Mouse (Mus musculus) stomach, embryonic 14.5 days (tissue): ENCODE results near the gene Myh14. TPM values are rescaled to one million over a fixed set of nuclear protein-coding genes. Genes with fewer than 3 reads are reported as not detected.
"Not testable (repeated sequence)": the region's sequence is repeated elsewhere in the genome, so short reads cannot be mapped to it uniquely, and the experiment has no call there.

Source experiments
- ATAC-seq: fragments of 200-750 bp; cut with Nextera tagmentation; 2 replicates; pipeline ENCODE4 v1.8.0; 2017; ENCODE audit warnings: low read depth, moderate TSS enrichment; ENCODE audit not compliant: insufficient number of reproducible peaks, insufficient read depth, low FRiP score
- H3K27ac ChIP-seq: fragments of 300-500 bp; sonication (generic); 2 replicates; pipeline ENCODE4 v1.5.1; 2014; ENCODE audit warnings: mild to moderate bottlenecking, low read length, moderate library complexity, mixed read lengths
- H3K27me3 ChIP-seq: fragments of 300-500 bp; sonication (generic); 2 replicates; pipeline ENCODE4 v1.6.1; 2014; ENCODE audit warnings: low read length, control low read depth, mixed read lengths; ENCODE audit not compliant: control insufficient read depth, insufficient read depth
- H3K36me3 ChIP-seq: fragments of 300-500 bp; sonication (generic); 2 replicates; pipeline ENCODE4 v1.6.1; 2014; ENCODE audit warnings: mild to moderate bottlenecking, control low read depth, low read length, moderate library complexity, mixed read lengths; ENCODE audit not compliant: control insufficient read depth, insufficient read depth
- H3K4me1 ChIP-seq: fragments of 300-500 bp; sonication (generic); 2 replicates; pipeline ENCODE4 v1.6.1; 2014; ENCODE audit warnings: low read length, control low read depth, mixed read lengths; ENCODE audit not compliant: control insufficient read depth, insufficient read depth
- H3K4me2 ChIP-seq: fragments of 300-500 bp; sonication (generic); replicated peaks from 2 replicates; pipeline ENCODE4 v1.6.1; 2014; ENCODE audit warnings: low read depth, low read length, control low read depth
- H3K4me3 ChIP-seq: fragments of 300-500 bp; sonication (generic); 2 replicates; pipeline ENCODE4 v1.5.1; 2014; ENCODE audit warnings: low read depth, low read length, control low read depth
- H3K9ac ChIP-seq: fragments of 300-500 bp; sonication (generic); replicated peaks from 2 replicates; pipeline ENCODE4 v1.6.1; 2014; ENCODE audit warnings: low read depth, mild to moderate bottlenecking, control low read depth, low read length, moderate library complexity, mixed read lengths
- H3K9me3 ChIP-seq: fragments of 300-500 bp; sonication (generic); 2 replicates; pipeline ENCODE4 v1.6.1; 2016; ENCODE audit warnings: low read depth, low read length, control low read depth; ENCODE audit not compliant: control insufficient read depth
- WGBS: fragments of 180-500 bp; shearing (Covaris S2); extraction: QIAGEN DNeasy Blood & Tissue Kit; methylation state at CpG from one replicate; pipeline ENCODE4 v1.1.7; 2014; 5-methylcytosine and 5-hydroxymethylcytosine counted together
- polyA plus RNA-seq: library from polyadenylated mRNA; unstranded; fragments of >200 nt; fragmentation: Nextera tagmentation; extraction: Ambion mirVana; gene quantifications from 2 replicates; pipeline ENCODE4 v1.2.1, GENCODE M21; 2014

Gene Myh14
- 14.0 and 15.8 TPM in 2 replicates for polyA plus RNA-seq

GRCm38 (mm10) chr7:44670803-44671202 is at the start of gene Myh14:
Myh14 (minus strand) TSS chr7:44670843.
- ATAC-seq: peak; percentile 94
- Histone ChIP-seq H3K27me3 (no peaks in the 10 kb centered on the region), H3K4me3 (0 out of 2 replicates have a peak within 1 kb of the TSS, but pooled peaks have one; percentile 5), H3K4me2 (peak within 1 kb of the TSS; percentile 19), H3K36me3 (no peaks in the 10 kb centered on the region), H3K9me3 (no peaks in the 10 kb centered on the region), H3K9ac (no peak within 1 kb of the TSS), H3K27ac (peak within 1 kb of the TSS; percentile 12; the same call in 1 of the 2 replicates), H3K4me1 (no peaks in the 10 kb centered on the region; the same call in 1 of the 2 replicates)
- 2% methylated on average over 23 of the region's 23 CpGs for WGBS

DNA sequence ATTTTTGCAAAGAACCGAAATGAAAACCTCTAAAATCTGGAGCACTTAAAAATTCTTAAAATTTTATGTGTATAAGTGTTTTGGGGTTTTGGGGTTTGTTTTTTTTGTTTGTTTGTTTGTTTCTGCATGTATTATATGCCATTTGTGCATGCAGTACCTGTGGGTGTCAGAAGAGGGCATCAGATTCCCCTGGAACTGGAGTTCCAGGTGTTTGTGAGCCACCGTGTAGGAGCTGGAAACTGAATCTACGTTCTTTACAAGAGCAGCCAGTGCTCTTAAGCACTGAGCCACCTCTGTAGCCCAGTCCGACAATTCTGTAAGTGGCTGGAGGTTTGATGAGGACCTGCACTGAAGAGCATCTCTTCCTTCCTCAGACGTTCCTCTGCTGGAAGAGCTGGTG is 39.2 kb upstream of the Myh14 start:
- 84% methylated on average over 5 of the region's 5 CpGs for WGBS

GRCm38 (mm10) chr7:44708574-44708973 is 37.9 kb upstream of the Myh14 start, which contains the start of gene Izumo2:
Izumo2 (plus strand) TSS chr7:44708742.
- Histone ChIP-seq H3K4me3 (no peak within 1 kb of the TSS), H3K4me1 (no peaks in the 10 kb centered on the region), H3K9me3 (no peaks in the 10 kb centered on the region), H3K4me2 (no peak within 1 kb of the TSS), H3K36me3 (no peaks in the 10 kb centered on the region), H3K27me3 (no peaks in the 10 kb centered on the region), H3K27ac (no peak within 1 kb of the TSS), H3K9ac (no peak within 1 kb of the TSS)
- 68% methylated on average over 14 of the region's 14 CpGs for WGBS
- ATAC-seq: no peak

More for the DNA sequence above, 39.2 kb upstream of the Myh14 start:
- H3K9ac ChIP-seq: no peak overlapping the region
- no peaks in the 10 kb centered on the region for H3K27me3 ChIP-seq
- ATAC-seq: no peak
- no peaks in the 10 kb centered on the region for H3K4me1 ChIP-seq
- H3K36me3 ChIP-seq: no peaks in the 10 kb centered on the region
- H3K9me3 ChIP-seq: no peaks in the 10 kb centered on the region
- H3K4me2 ChIP-seq: no peak overlapping the region
- H3K4me3 ChIP-seq: no peak overlapping the region
- H3K27ac ChIP-seq: no peak overlapping the region

DNA sequence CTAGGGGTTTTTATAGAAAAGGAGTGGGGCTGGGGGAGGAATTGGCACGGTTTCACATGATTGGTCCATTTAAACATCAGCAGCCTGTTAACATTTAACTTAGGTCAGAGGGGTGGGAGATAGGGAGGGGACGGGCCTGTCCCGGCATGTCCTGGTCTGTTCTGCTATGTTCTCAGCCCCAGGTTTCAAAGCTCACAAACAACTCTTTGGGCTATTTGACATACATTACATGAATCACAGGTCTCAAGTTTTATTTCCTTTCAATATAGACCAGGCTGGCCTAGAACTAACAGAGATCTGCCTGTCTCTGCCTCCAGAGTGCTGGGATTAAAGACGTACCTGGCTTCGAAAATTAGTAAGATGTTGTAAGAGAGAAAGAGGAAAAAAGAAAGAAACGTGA is 37.5 kb upstream of the Myh14 start:
- not testable (repeated sequence) for ATAC-seq, H3K9ac ChIP-seq
- WGBS: 87% methylated on average over 5 of the region's 6 CpGs

GRCm38 (mm10) chr7:44707169-44707675 is 36.6 kb upstream of the Myh14 start:
- Histone ChIP-seq H3K27me3 (no peaks in the 10 kb centered on the region), H3K4me1 (no peaks in the 10 kb centered on the region), H3K4me3 (no peak overlapping the region), H3K9ac (no peak overlapping the region), H3K27ac (no peak overlapping the region), H3K9me3 (no peaks in the 10 kb centered on the region), H3K4me2 (no peak overlapping the region), H3K36me3 (no peaks in the 10 kb centered on the region)
- no peak for ATAC-seq
- WGBS: 89% methylated on average over 5 of the region's 5 CpGs

More for the DNA sequence above, 37.5 kb upstream of the Myh14 start:
- not testable (repeated sequence) for H3K4me3 ChIP-seq, H3K4me1 ChIP-seq, H3K9me3 ChIP-seq, H3K27me3 ChIP-seq, H3K4me2 ChIP-seq, H3K36me3 ChIP-seq, H3K27ac ChIP-seq

- H3K4me2 ChIP-seq: no peak overlapping the region
- no peak for ATAC-seq
- no peaks in the 10 kb centered on the region for H3K9me3 ChIP-seq
- no peaks in the 10 kb centered on the region for H3K36me3 ChIP-seq
- H3K4me1 ChIP-seq: no peaks in the 10 kb centered on the region
- no peak overlapping the region for H3K9ac ChIP-seq
- no peak overlapping the region for H3K4me3 ChIP-seq
- H3K27me3 ChIP-seq: no peaks in the 10 kb centered on the region
- no peak overlapping the region for H3K27ac ChIP-seq
Measured at GRCm38 (mm10) chr7:44706322-44706721, 35.7 kb upstream of the Myh14 start.

- H3K4me1 ChIP-seq: no peaks in the 10 kb centered on the region
- H3K9me3 ChIP-seq: no peaks in the 10 kb centered on the region
- ATAC-seq: no peak
- H3K27ac ChIP-seq: no peak overlapping the region
- H3K36me3 ChIP-seq: no peaks in the 10 kb centered on the region
- no peak overlapping the region for H3K9ac ChIP-seq
- H3K4me2 ChIP-seq: no peak overlapping the region
- H3K27me3 ChIP-seq: no peaks in the 10 kb centered on the region
- H3K4me3 ChIP-seq: no peak overlapping the region
- 90% methylated on average over 4 of the region's 4 CpGs for WGBS
Measured at GRCm38 (mm10) chr7:44705086-44705485, 34.4 kb upstream of the Myh14 start.

DNA sequence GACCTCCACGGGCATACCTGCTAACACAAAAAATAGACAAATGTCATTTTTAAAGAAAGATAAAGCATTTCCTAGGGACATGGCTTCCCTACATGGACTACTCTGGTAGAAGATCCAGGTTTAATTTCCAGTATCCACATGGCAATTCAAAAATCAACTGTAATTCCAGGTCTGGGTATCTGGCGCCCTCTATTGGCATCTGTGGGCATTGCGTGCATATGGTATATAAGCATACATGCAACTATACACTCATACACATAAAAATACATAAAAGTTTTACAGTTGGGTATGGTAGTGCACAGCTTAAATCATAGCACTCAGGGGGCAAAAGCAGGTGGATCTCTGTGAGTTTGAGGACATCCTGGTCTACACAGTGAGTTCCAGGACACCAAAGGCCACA is 33.7 kb upstream of the Myh14 start:
- Histone ChIP-seq H3K9me3 (no peaks in the 10 kb centered on the region), H3K4me3 (no peak overlapping the region), H3K27me3 (no peaks in the 10 kb centered on the region), H3K27ac (no peak overlapping the region), H3K4me2 (no peak overlapping the region), H3K4me1 (no peaks in the 10 kb centered on the region), H3K9ac (no peak overlapping the region), H3K36me3 (no peaks in the 10 kb centered on the region)
- WGBS: 56% methylated on average over 3 of the region's 3 CpGs
- ATAC-seq: no peak

DNA sequence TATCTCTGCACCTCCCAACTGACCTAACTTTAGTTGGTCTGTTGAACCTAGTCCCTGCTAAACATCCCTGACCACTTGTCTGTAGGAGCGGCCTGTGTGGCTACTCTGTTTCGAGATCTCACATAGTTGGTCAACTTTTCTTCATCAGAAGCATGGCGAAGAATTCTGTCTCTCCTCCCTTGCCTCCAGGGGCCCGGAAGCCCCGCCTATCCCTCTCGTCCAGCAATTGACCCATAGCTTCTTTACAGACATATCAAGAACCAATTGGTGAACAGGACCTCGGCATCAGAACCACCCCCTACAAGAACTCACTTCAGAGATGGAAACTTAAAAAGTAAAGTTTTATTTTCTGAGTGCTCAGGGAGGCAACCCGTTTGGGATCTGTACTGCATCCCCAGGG is 32.3 kb upstream of the Myh14 start:
- H3K4me2 ChIP-seq: no peak overlapping the region
- no peaks in the 10 kb centered on the region for H3K27me3 ChIP-seq
- 75% methylated on average over 8 of the region's 8 CpGs for WGBS
- no peak for ATAC-seq
- H3K9ac ChIP-seq: no peak overlapping the region
- no peaks in the 10 kb centered on the region for H3K9me3 ChIP-seq
- H3K27ac ChIP-seq: no peak overlapping the region
- no peak overlapping the region for H3K4me3 ChIP-seq
- no peaks in the 10 kb centered on the region for H3K36me3 ChIP-seq
- no peaks in the 10 kb centered on the region for H3K4me1 ChIP-seq
